Mouse (Mus musculus) embryonic facial prominence, embryonic 11.5 days (tissue): ENCODE measurements around the gene Gm3776. TPM values are rescaled to one million over a fixed set of nuclear protein-coding genes. Genes with fewer than 3 reads are reported as not detected.
"Not testable (repeated sequence)": the region's sequence is repeated elsewhere in the genome, so short reads cannot be mapped to it uniquely, and the experiment has no call there.

Experiments
- ATAC-seq: fragments of 200-750 bp; cut with Nextera tagmentation; replicated peaks from 2 replicates; pipeline ENCODE4 v1.8.0; 2017; ENCODE audit warnings: low read depth; ENCODE audit not compliant: insufficient number of reproducible peaks, low FRiP score, low TSS enrichment
- DNase-seq: peaks from one replicate; pipeline ENCODE4 v3.0.0-alpha.2; 2015; ENCODE audit warnings: low spot score
- H3K27ac ChIP-seq: fragments of 300-500 bp; sonication (generic); replicated peaks from 2 replicates; pipeline ENCODE4 v1.5.1; 2014; ENCODE audit warnings: mild to moderate bottlenecking, low read depth, low read length, control low read depth
- H3K27me3 ChIP-seq: fragments of 300-500 bp; sonication (generic); 2 replicates; pipeline ENCODE4 v1.6.1; 2014; ENCODE audit warnings: mild to moderate bottlenecking, low read length, moderate library complexity, mixed read lengths; ENCODE audit not compliant: control insufficient read depth, insufficient read depth
- H3K36me3 ChIP-seq: fragments of 300-500 bp; sonication (generic); replicated peaks from 2 replicates; pipeline ENCODE4 v1.6.1; 2014; ENCODE audit warnings: low read depth, mild to moderate bottlenecking, low read length, moderate library complexity, mixed read lengths; ENCODE audit not compliant: control insufficient read depth, insufficient read depth
- H3K4me1 ChIP-seq: fragments of 300-500 bp; sonication (generic); 2 replicates; pipeline ENCODE4 v1.6.1; 2014; ENCODE audit warnings: low read length, mixed read lengths; ENCODE audit not compliant: control insufficient read depth, insufficient read depth
- H3K4me2 ChIP-seq: fragments of 300-500 bp; sonication (generic); 2 replicates; pipeline ENCODE4 v1.6.1; 2014; ENCODE audit warnings: low read depth, mild to moderate bottlenecking, control low read depth, low read length, moderate library complexity
- H3K4me3 ChIP-seq: fragments of 300-500 bp; sonication (generic); 2 replicates; pipeline ENCODE4 v1.5.1; 2014; ENCODE audit warnings: low read depth, low read length, control low read depth
- H3K9ac ChIP-seq: fragments of 300-500 bp; sonication (generic); replicated peaks from 2 replicates; pipeline ENCODE4 v1.6.1; 2014; ENCODE audit warnings: mild to moderate bottlenecking, control low read depth, low read length
- H3K9me3 ChIP-seq: fragments of 300-500 bp; sonication (generic); replicated peaks from 2 replicates; pipeline ENCODE4 v1.6.1; 2016; ENCODE audit warnings: mild to moderate bottlenecking, low read length, inconsistent platforms, mixed read lengths; ENCODE audit not compliant: control insufficient read depth
- WGBS: fragments of 180-500 bp; shearing (Covaris S2); extraction: QIAGEN DNeasy Blood & Tissue Kit; methylation state at CpG from one replicate; pipeline ENCODE4 v1.1.7; 2014; 5-methylcytosine and 5-hydroxymethylcytosine counted together
- polyA plus RNA-seq: library from polyadenylated mRNA; unstranded; fragments of >200 nt; fragmentation: Nextera tagmentation; extraction: Ambion mirVana; gene quantifications from 2 replicates; pipeline ENCODE4 v1.2.1, GENCODE M21; 2014

Gm3776 gene
- not detected in 2 replicates for polyA plus RNA-seq

- not testable (repeated sequence) for H3K36me3 ChIP-seq, H3K4me3 ChIP-seq, ATAC-seq, DNase-seq, H3K4me2 ChIP-seq, H3K9me3 ChIP-seq, H3K9ac ChIP-seq, H3K27me3 ChIP-seq, H3K4me1 ChIP-seq, H3K27ac ChIP-seq
- 83% methylated on average over 1 of the region's 3 CpGs for WGBS
Measured at GRCm38 (mm10) chr9:78256914-78257313, at the start of gene Gm3776. Gene Gm3776, plus strand, starts transcription at chr9:78257129.

GRCm38 (mm10) chr9:78208956-78209355 lies 48.0 kb upstream of the Gm3776 start:
- H3K36me3 ChIP-seq, result no peaks in the 10 kb centered on the region; the same call in 1 of the 2 replicates
- no peak overlapping the region for H3K4me2 ChIP-seq
- DNase-seq (no peak), ATAC-seq (no peak)
- no peak overlapping the region for H3K4me3 ChIP-seq
- H3K4me1 ChIP-seq, result no peaks in the 10 kb centered on the region
- no peaks in the 10 kb centered on the region for H3K9me3 ChIP-seq
- H3K27me3 ChIP-seq, result no peaks in the 10 kb centered on the region
- WGBS, result 50% methylated on average over 4 of the region's 4 CpGs
- no peak overlapping the region for H3K27ac ChIP-seq
- no peak overlapping the region for H3K9ac ChIP-seq

GRCm38 (mm10) chr9:78210079-78210478 lies 46.9 kb upstream of the Gm3776 start:
- Histone ChIP-seq H3K4me3 (no peak overlapping the region), H3K9me3 (no peaks in the 10 kb centered on the region), H3K27ac (no peak overlapping the region), H3K9ac (no peak overlapping the region), H3K4me1 (no peaks in the 10 kb centered on the region), H3K27me3 (no peaks in the 10 kb centered on the region), H3K4me2 (no peak overlapping the region), H3K36me3 (no peaks in the 10 kb centered on the region; the same call in 1 of the 2 replicates)
- ATAC-seq (no peak), DNase-seq (no peak)
- 92% methylated on average over 3 of the region's 3 CpGs for WGBS

GRCm38 (mm10) chr9:78210821-78211220 lies 46.1 kb upstream of the Gm3776 start:
- 89% methylated on average over 2 of the region's 2 CpGs for WGBS
- no peak overlapping the region for H3K27ac ChIP-seq
- no peaks in the 10 kb centered on the region for H3K9me3 ChIP-seq
- DNase-seq (no peak), ATAC-seq (no peak)
- no peaks in the 10 kb centered on the region for H3K4me1 ChIP-seq
- no peaks in the 10 kb centered on the region for H3K27me3 ChIP-seq
- no peak overlapping the region for H3K9ac ChIP-seq
- H3K4me3 ChIP-seq, result no peak overlapping the region
- no peak overlapping the region for H3K4me2 ChIP-seq
- no peaks in the 10 kb centered on the region; the same call in 1 of the 2 replicates for H3K36me3 ChIP-seq

- Histone ChIP-seq H3K27ac (no peak overlapping the region), H3K4me1 (no peaks in the 10 kb centered on the region), H3K9ac (no peak overlapping the region), H3K4me3 (no peak overlapping the region), H3K36me3 (no peaks in the 10 kb centered on the region; the same call in 1 of the 2 replicates), H3K9me3 (no peaks in the 10 kb centered on the region), H3K4me2 (no peak overlapping the region), H3K27me3 (no peaks in the 10 kb centered on the region)
- 93% methylated on average over 3 of the region's 3 CpGs for WGBS
- no peak for ATAC-seq
- no peak for DNase-seq
Measured at GRCm38 (mm10) chr9:78211521-78211920, 45.4 kb upstream of the Gm3776 start.

GRCm38 (mm10) chr9:78212341-78213049 lies 44.4 kb upstream of the Gm3776 start:
- WGBS, result 75% methylated on average over 7 of the region's 7 CpGs

GRCm38 (mm10) chr9:78217074-78217473 lies 39.9 kb upstream of the Gm3776 start:
- no peak overlapping the region for H3K4me2 ChIP-seq
- no peak overlapping the region for H3K4me3 ChIP-seq
- DNase-seq, result no peak
- no peak for ATAC-seq
- H3K36me3 ChIP-seq, result no peaks in the 10 kb centered on the region
- H3K27ac ChIP-seq, result no peak overlapping the region
- H3K27me3 ChIP-seq, result no peaks in the 10 kb centered on the region
- no peaks in the 10 kb centered on the region for H3K4me1 ChIP-seq
- WGBS, result 79% methylated on average over 4 of the region's 4 CpGs
- H3K9ac ChIP-seq, result no peak overlapping the region
- H3K9me3 ChIP-seq, result no peaks in the 10 kb centered on the region

More at GRCm38 (mm10) chr9:78212341-78213049, 44.4 kb upstream of the Gm3776 start:
- H3K27ac ChIP-seq, result no peak overlapping the region
- H3K36me3 ChIP-seq, result no peaks in the 10 kb centered on the region; the same call in 1 of the 2 replicates
- ATAC-seq (no peak), DNase-seq (no peak)
- no peak overlapping the region for H3K9ac ChIP-seq
- H3K4me1 ChIP-seq, result no peaks in the 10 kb centered on the region
- H3K4me3 ChIP-seq, result no peak overlapping the region
- no peaks in the 10 kb centered on the region for H3K27me3 ChIP-seq
- H3K9me3 ChIP-seq, result no peaks in the 10 kb centered on the region
- no peak overlapping the region for H3K4me2 ChIP-seq

GRCm38 (mm10) chr9:78222616-78223015 lies 34.3 kb upstream of the Gm3776 start:
- H3K4me1 ChIP-seq, result no peaks in the 10 kb centered on the region
- H3K4me2 ChIP-seq, result no peak overlapping the region
- no peak overlapping the region for H3K9ac ChIP-seq
- H3K27me3 ChIP-seq, result no peaks in the 10 kb centered on the region
- no peaks in the 10 kb centered on the region for H3K9me3 ChIP-seq
- DNase-seq (no peak), ATAC-seq (no peak)
- no peaks in the 10 kb centered on the region for H3K36me3 ChIP-seq
- H3K27ac ChIP-seq, result no peak overlapping the region
- WGBS, result 58% methylated on average over 8 of the region's 8 CpGs
- H3K4me3 ChIP-seq, result no peak overlapping the region
